Mouse (Mus musculus) embryonic facial prominence, embryonic 13.5 days (tissue): Measurements from ENCODE around the gene Itgb3. TPM values are rescaled to one million over a fixed set of nuclear protein-coding genes. Genes with fewer than 3 reads are reported as not detected.

Experiments
- ATAC-seq: fragments of 200-750 bp; cut with Nextera tagmentation; 2 replicates; pipeline ENCODE4 v1.8.0; 2017; ENCODE audit warnings: low read depth; ENCODE audit not compliant: insufficient number of reproducible peaks, insufficient read depth, low FRiP score, low TSS enrichment
- H3K27ac ChIP-seq: fragments of 300-500 bp; sonication (generic); 2 replicates; pipeline ENCODE4 v1.5.1; 2015; ENCODE audit warnings: moderate library complexity, mild to moderate bottlenecking, inconsistent platforms
- H3K27me3 ChIP-seq: fragments of 300-500 bp; sonication (generic); 2 replicates; pipeline ENCODE4 v1.6.1; 2015; ENCODE audit warnings: mild to moderate bottlenecking, inconsistent platforms
- H3K36me3 ChIP-seq: fragments of 300-500 bp; sonication (generic); 2 replicates; pipeline ENCODE4 v1.6.1; 2015; ENCODE audit warnings: mild to moderate bottlenecking, inconsistent platforms
- H3K4me1 ChIP-seq: fragments of 300-500 bp; sonication (generic); 2 replicates; pipeline ENCODE4 v1.6.1; 2015; ENCODE audit warnings: inconsistent platforms
- H3K4me2 ChIP-seq: fragments of 300-500 bp; sonication (generic); 2 replicates; pipeline ENCODE4 v1.6.1; 2015; ENCODE audit warnings: moderate library complexity, mild to moderate bottlenecking, inconsistent platforms
- H3K4me3 ChIP-seq: fragments of 300-500 bp; sonication (generic); 2 replicates; pipeline ENCODE4 v1.5.1; 2015; ENCODE audit warnings: mild to moderate bottlenecking, inconsistent platforms
- H3K9ac ChIP-seq: fragments of 300-500 bp; sonication (generic); 2 replicates; pipeline ENCODE4 v1.6.1; 2015; ENCODE audit warnings: mild to moderate bottlenecking, inconsistent platforms
- H3K9me3 ChIP-seq: fragments of 300-500 bp; sonication (generic); 2 replicates; pipeline ENCODE4 v1.6.1; 2016; ENCODE audit warnings: inconsistent platforms
- WGBS: fragments of 180-500 bp; shearing (Covaris S2); methylation state at CpG from one replicate; pipeline ENCODE4 v1.1.7; 2015; ENCODE audit warnings: mixed read lengths; 5-methylcytosine and 5-hydroxymethylcytosine counted together
- polyA plus RNA-seq: library from polyadenylated mRNA; unstranded; fragments of >200 nt; fragmentation: Nextera tagmentation; extraction: Ambion mirVana; gene quantifications from 2 replicates; pipeline ENCODE4 v1.2.1, GENCODE M21; 2015

Itgb3 gene
- polyA plus RNA-seq, 1 experiment from 2014 or later, result 3.9 TPM

DNA sequence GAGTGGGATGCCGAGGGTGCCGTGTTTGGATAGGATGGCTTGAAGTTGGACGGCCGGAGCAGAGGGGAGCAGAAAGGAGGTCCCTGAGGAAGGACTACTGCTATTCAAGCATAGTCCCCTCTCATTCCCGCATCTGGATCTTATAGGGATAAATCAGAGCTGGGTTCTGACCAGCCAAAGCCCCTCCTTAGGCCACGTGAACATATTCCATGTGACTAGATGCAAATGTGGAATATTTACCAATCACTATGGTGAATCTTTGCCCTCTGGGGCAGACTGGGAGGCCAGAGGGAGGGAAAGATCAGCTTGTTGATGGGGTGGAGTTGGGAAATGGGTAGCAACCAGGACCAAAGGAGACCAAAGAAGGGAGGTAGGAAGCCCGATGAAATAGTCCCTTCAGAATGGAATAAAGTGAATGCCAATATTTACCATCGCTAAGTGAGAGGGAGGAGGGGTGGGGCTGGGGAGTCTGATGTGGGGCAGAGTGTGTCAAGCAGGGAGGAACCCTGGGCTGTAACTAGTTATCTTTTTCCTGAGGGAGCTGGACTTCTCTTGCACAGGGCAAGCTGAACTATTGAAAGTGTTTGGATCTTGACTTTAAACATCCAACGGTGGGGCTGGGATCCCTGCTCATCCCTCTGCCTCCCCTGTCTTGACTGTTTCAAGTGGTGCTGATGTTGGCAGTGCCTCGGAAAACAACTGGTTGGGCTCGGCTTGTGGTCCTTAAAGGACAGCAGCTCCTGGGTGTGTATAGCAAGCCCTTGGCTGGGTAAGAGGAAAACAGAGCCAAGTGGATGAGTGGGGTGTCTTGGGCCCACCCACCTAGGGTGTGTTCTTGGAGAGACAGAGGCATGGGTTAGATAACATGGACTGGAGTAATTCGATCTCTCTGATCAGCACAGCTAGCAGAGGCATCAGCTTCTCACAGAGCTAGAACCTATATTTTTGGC, 17.9 kb downstream of the Itgb3 start:
- peak; percentile 52 for ATAC-seq
- peaks cover 23% of the 10 kb centered on the region for H3K4me1 ChIP-seq
- no peaks in the 10 kb centered on the region for H3K9me3 ChIP-seq
- no peaks in the 10 kb centered on the region for H3K27me3 ChIP-seq
- no peaks in the 10 kb centered on the region for H3K36me3 ChIP-seq
- peak overlapping the region; percentile 47 for H3K4me2 ChIP-seq
- H3K4me3 ChIP-seq, result peak overlapping the region; percentile 9; the same call in 1 of the 2 replicates
- WGBS, result 21% methylated on average over 12 of the region's 12 CpGs
- H3K27ac ChIP-seq, result peak overlapping the region; percentile 80
- H3K9ac ChIP-seq, result no peak overlapping the region

- H3K27ac ChIP-seq, result peak overlapping the region; percentile 80; the same call in 1 of the 2 replicates
Observed at GRCm38 (mm10) chr11:104626635-104627034, 18.8 kb downstream of the Itgb3 start.

GRCm38 (mm10) chr11:104627616-104628301, 20.0 kb downstream of the Itgb3 start:
- H3K9ac ChIP-seq, result no peak overlapping the region
- H3K4me2 ChIP-seq, result no peak overlapping the region
- no peaks in the 10 kb centered on the region for H3K36me3 ChIP-seq
- no peak for ATAC-seq
- no peak overlapping the region for H3K27ac ChIP-seq
- H3K4me3 ChIP-seq, result no peak overlapping the region
- H3K9me3 ChIP-seq, result no peaks in the 10 kb centered on the region
- no peaks in the 10 kb centered on the region for H3K27me3 ChIP-seq
- 60% methylated on average over 11 of the region's 11 CpGs for WGBS
- H3K4me1 ChIP-seq, result peaks cover 23% of the 10 kb centered on the region

More at GRCm38 (mm10) chr11:104626635-104627034, 18.8 kb downstream of the Itgb3 start:
- H3K4me2 ChIP-seq, result no peak overlapping the region
- ATAC-seq, result no peak
- H3K9me3 ChIP-seq, result no peaks in the 10 kb centered on the region
- no peak overlapping the region for H3K9ac ChIP-seq
- peaks cover 23% of the 10 kb centered on the region for H3K4me1 ChIP-seq
- no peaks in the 10 kb centered on the region for H3K36me3 ChIP-seq
- no peak overlapping the region for H3K4me3 ChIP-seq
- no peaks in the 10 kb centered on the region for H3K27me3 ChIP-seq

DNA sequence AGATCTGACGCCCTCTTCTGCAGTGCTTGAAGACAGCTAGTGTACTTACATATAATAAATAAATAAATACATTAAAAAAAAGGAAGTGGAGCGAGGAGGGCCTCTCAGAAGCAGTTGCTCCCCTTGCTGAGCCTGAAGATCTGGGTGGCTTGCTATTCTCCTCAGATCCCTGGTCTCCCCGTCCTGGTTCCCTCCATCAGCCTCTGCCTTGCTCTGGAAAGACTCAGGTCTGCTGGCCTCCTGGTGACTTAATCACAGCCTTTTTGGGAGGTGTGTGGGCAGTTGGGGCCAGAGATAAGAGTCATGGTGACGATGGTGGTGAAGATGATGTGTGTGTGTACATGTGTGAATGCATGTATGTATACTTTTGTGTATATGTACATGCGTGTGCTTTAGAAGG, 20.8 kb downstream of the Itgb3 start:
- WGBS, result 83% methylated on average over 5 of the region's 5 CpGs
- no peak for ATAC-seq

GRCm38 (mm10) chr11:104630185-104630835, 22.5 kb downstream of the Itgb3 start:
- H3K36me3 ChIP-seq, result no peaks in the 10 kb centered on the region
- H3K9me3 ChIP-seq, result no peaks in the 10 kb centered on the region
- H3K4me3 ChIP-seq, result no peak overlapping the region
- H3K27me3 ChIP-seq, result no peaks in the 10 kb centered on the region
- 71% methylated on average over 7 of the region's 7 CpGs for WGBS
- no peak overlapping the region for H3K9ac ChIP-seq
- H3K4me2 ChIP-seq, result no peak overlapping the region
- H3K27ac ChIP-seq, result no peak overlapping the region
- H3K4me1 ChIP-seq, result peaks cover 11% of the 10 kb centered on the region
- ATAC-seq, result no peak

More for the DNA sequence above, 20.8 kb downstream of the Itgb3 start:
- Histone ChIP-seq H3K27ac (no peak overlapping the region), H3K9ac (no peak overlapping the region), H3K4me1 (peaks cover 23% of the 10 kb centered on the region), H3K27me3 (no peaks in the 10 kb centered on the region), H3K36me3 (no peaks in the 10 kb centered on the region), H3K4me2 (no peak overlapping the region), H3K4me3 (no peak overlapping the region), H3K9me3 (no peaks in the 10 kb centered on the region)

GRCm38 (mm10) chr11:104631306-104631705, 23.5 kb downstream of the Itgb3 start:
- ATAC-seq, result no peak
- no peaks in the 10 kb centered on the region for H3K36me3 ChIP-seq
- no peak overlapping the region for H3K27ac ChIP-seq
- H3K9me3 ChIP-seq, result no peaks in the 10 kb centered on the region
- no peak overlapping the region for H3K4me3 ChIP-seq
- peaks cover under 1% of the 10 kb centered on the region; the same call in 1 of the 2 replicates for H3K4me1 ChIP-seq
- 61% methylated on average over 1 of the region's 1 CpGs for WGBS
- H3K9ac ChIP-seq, result no peak overlapping the region
- H3K27me3 ChIP-seq, result no peaks in the 10 kb centered on the region
- H3K4me2 ChIP-seq, result no peak overlapping the region

DNA sequence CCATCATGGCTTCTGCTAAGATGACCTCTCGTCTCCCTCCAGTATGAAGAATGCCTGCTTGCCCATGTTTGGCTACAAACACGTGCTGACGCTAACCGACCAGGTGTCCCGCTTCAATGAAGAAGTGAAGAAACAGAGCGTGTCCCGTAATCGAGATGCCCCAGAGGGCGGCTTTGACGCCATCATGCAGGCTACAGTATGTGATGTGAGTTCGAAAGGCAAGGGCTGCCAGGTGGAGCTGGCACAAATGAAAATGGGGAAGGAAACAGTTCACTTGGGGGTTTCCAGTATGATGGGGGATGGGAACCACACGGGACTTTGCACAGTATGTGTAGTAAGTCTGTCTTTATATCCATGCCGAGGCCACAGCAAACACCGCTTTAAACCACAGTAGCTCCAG, 29.2 kb downstream of the Itgb3 start:
- WGBS, result 89% methylated on average over 14 of the region's 14 CpGs
- Histone ChIP-seq H3K27ac (no peak overlapping the region), H3K27me3 (no peaks in the 10 kb centered on the region), H3K4me3 (no peak overlapping the region), H3K9ac (no peak overlapping the region), H3K4me1 (no peaks in the 10 kb centered on the region), H3K4me2 (no peak overlapping the region), H3K9me3 (no peaks in the 10 kb centered on the region), H3K36me3 (no peaks in the 10 kb centered on the region)
- ATAC-seq, result no peak

GRCm38 (mm10) chr11:104638006-104638405, 30.2 kb downstream of the Itgb3 start:
- Histone ChIP-seq H3K27ac (no peak overlapping the region), H3K27me3 (no peaks in the 10 kb centered on the region), H3K4me1 (no peaks in the 10 kb centered on the region), H3K9ac (no peak overlapping the region), H3K9me3 (no peaks in the 10 kb centered on the region), H3K4me3 (no peak overlapping the region), H3K4me2 (no peak overlapping the region), H3K36me3 (no peaks in the 10 kb centered on the region)
- no peak for ATAC-seq
- 39% methylated on average over 5 of the region's 5 CpGs for WGBS

- no peak for ATAC-seq
- 48% methylated on average over 2 of the region's 2 CpGs for WGBS
- H3K9me3 ChIP-seq, result no peaks in the 10 kb centered on the region
- H3K4me1 ChIP-seq, result no peaks in the 10 kb centered on the region
- no peak overlapping the region for H3K27ac ChIP-seq
- no peak overlapping the region for H3K4me2 ChIP-seq
- no peak overlapping the region for H3K9ac ChIP-seq
- H3K4me3 ChIP-seq, result no peak overlapping the region
- no peaks in the 10 kb centered on the region for H3K36me3 ChIP-seq
- no peaks in the 10 kb centered on the region for H3K27me3 ChIP-seq
Observed at GRCm38 (mm10) chr11:104638906-104639305, 31.1 kb downstream of the Itgb3 start.

- Histone ChIP-seq H3K27me3 (no peaks in the 10 kb centered on the region), H3K36me3 (no peaks in the 10 kb centered on the region), H3K9me3 (no peaks in the 10 kb centered on the region), H3K4me1 (no peaks in the 10 kb centered on the region), H3K9ac (no peak overlapping the region), H3K4me2 (no peak overlapping the region), H3K4me3 (no peak overlapping the region), H3K27ac (no peak overlapping the region)
- WGBS, result 77% methylated on average over 9 of the region's 9 CpGs
- ATAC-seq, result no peak
Observed at GRCm38 (mm10) chr11:104639634-104640033, 31.8 kb downstream of the Itgb3 start.

- Histone ChIP-seq H3K27ac (no peak overlapping the region), H3K9ac (no peak overlapping the region), H3K9me3 (no peaks in the 10 kb centered on the region), H3K27me3 (no peaks in the 10 kb centered on the region), H3K4me1 (no peaks in the 10 kb centered on the region), H3K4me2 (no peak overlapping the region), H3K36me3 (no peaks in the 10 kb centered on the region), H3K4me3 (no peak overlapping the region)
- WGBS, result 87% methylated on average over 10 of the region's 10 CpGs
- ATAC-seq, result no peak
Observed at GRCm38 (mm10) chr11:104640894-104641293, 33.1 kb downstream of the Itgb3 start.
